Mouse (Mus musculus) liver, postnatal 0 days (tissue): ENCODE results near the gene Nup35. TPM values are rescaled to one million over a fixed set of nuclear protein-coding genes. Genes with fewer than 3 reads are reported as not detected.

Source experiments
- ATAC-seq: fragments of 200-750 bp; cut with Nextera tagmentation; 2 replicates; pipeline ENCODE4 v1.8.0; 2017; ENCODE audit warnings: mild to moderate bottlenecking, moderate library complexity
- DNase-seq: peaks from one replicate; pipeline ENCODE4 v3.0.0-alpha.2; 2016
- H3K27ac ChIP-seq: fragments of 300-500 bp; sonication (generic); 2 replicates; pipeline ENCODE4 v1.5.1; 2014; ENCODE audit warnings: antibody characterized with exemption, moderate library complexity, mild to moderate bottlenecking, low read depth
- H3K27me3 ChIP-seq: fragments of 300-500 bp; sonication (generic); 2 replicates; pipeline ENCODE4 v1.6.1; 2014; ENCODE audit warnings: low read length, control low read depth, mixed read lengths; ENCODE audit not compliant: insufficient read depth
- H3K36me3 ChIP-seq: fragments of 300-500 bp; sonication (generic); replicated peaks from 2 replicates; pipeline ENCODE4 v1.6.1; 2014; ENCODE audit warnings: mild to moderate bottlenecking, control low read depth, low read length, moderate library complexity, mixed read lengths; ENCODE audit not compliant: insufficient read depth
- H3K4me1 ChIP-seq: fragments of 300-500 bp; sonication (generic); 2 replicates; pipeline ENCODE4 v1.6.1; 2014; ENCODE audit warnings: antibody characterized with exemption, mild to moderate bottlenecking, control low read depth; ENCODE audit not compliant: insufficient read depth
- H3K4me2 ChIP-seq: fragments of 300-500 bp; sonication (generic); 2 replicates; pipeline ENCODE4 v1.6.1; 2014; ENCODE audit warnings: low read depth, mild to moderate bottlenecking, low read length, moderate library complexity, mixed read lengths
- H3K4me3 ChIP-seq: fragments of 300-500 bp; sonication (generic); 2 replicates; pipeline ENCODE4 v1.5.1; 2014; ENCODE audit warnings: low read depth, low read length
- H3K9ac ChIP-seq: fragments of 300-500 bp; sonication (generic); replicated peaks from 2 replicates; pipeline ENCODE4 v1.6.1; 2014; ENCODE audit warnings: mild to moderate bottlenecking, moderate library complexity
- H3K9me3 ChIP-seq: fragments of 300-500 bp; sonication (generic); 2 replicates; pipeline ENCODE4 v1.6.1; 2016; ENCODE audit warnings: mild to moderate bottlenecking, control low read depth, low read length, mixed read lengths
- CTCF ChIP-seq: sonication (generic); IDR thresholded peaks from 2 replicates; pipeline ENCODE4 v1.5.1; 2016; ENCODE audit warnings: antibody characterized with exemption, low read depth
- EP300 ChIP-seq: IDR thresholded peaks from 2 replicates; pipeline ENCODE4 v1.6.1; 2016; ENCODE audit warnings: antibody characterized with exemption, low read depth, mild to moderate bottlenecking
- WGBS: fragments of 180-500 bp; shearing (Covaris S2); extraction: QIAGEN DNeasy Blood & Tissue Kit; methylation state at CpG from one replicate; pipeline ENCODE4 v1.1.7; 2014; ENCODE audit not compliant: insufficient replicate concordance; 5-methylcytosine and 5-hydroxymethylcytosine counted together
- polyA plus RNA-seq: library from polyadenylated mRNA; unstranded; fragments of >200 nt; fragmentation: Nextera tagmentation; extraction: Ambion mirVana; gene quantifications from 2 replicates; pipeline ENCODE4 v1.2.1, GENCODE M21; 2015

Gene Nup35
- polyA plus RNA-seq, 1 experiment from 2014 or later = 11.7 TPM

DNA sequence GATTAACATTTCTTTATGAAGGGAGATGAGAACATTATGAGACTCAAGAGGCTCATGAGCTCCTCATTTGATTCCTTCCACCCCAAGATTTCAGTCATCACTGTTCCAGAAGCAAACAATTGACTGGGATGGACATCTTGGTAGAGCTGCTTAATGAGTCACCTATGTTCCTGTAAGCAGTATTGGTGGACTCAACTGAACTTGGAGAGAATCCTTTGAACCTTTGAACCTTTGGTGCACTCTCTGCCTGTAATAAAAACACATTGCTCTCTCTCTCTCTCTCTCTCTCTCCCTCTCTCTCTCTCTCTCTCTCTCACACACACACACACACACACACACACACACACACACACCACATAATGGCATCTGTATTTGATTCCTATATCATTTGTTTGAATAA, 16.4 kb upstream of the Nup35 start:
- TF ChIP-seq CTCF (no peak), EP300 (no peak)
- Histone ChIP-seq H3K4me3 (no peak overlapping the region), H3K36me3 (no peaks in the 10 kb centered on the region), H3K9me3 (no peaks in the 10 kb centered on the region), H3K4me2 (no peak overlapping the region), H3K27ac (no peak overlapping the region), H3K9ac (no peak overlapping the region), H3K4me1 (no peaks in the 10 kb centered on the region), H3K27me3 (no peaks in the 10 kb centered on the region)
- DNase-seq (no peak), ATAC-seq (no peak)

DNA sequence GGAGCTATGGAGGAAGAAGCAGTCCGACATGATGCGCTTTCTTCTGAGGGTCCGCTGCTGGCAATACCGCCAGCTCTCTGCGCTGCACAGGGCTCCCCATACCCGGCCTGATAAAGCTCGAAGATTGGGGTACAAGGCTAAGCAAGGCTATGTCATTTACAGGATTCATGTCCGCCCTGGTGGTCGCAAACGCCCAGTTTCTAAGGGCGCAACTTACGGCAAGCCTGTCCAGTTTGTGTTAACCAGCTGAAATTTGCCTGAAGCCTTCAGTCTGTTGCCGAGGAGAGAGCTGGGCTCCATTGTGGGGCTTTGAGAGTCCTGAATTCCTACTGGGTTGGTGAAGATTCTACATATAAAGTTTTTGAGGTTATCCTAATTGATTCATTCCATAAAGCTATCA, 14.3 kb upstream of the Nup35 start:
- no peak for TF ChIP-seq EP300
- no peak for TF ChIP-seq CTCF
- no peak for DNase-seq
- no peak overlapping the region for H3K4me2 ChIP-seq
- no peaks in the 10 kb centered on the region for H3K4me1 ChIP-seq
- H3K9ac ChIP-seq = no peak overlapping the region
- no peak overlapping the region for H3K27ac ChIP-seq
- no peaks in the 10 kb centered on the region for H3K27me3 ChIP-seq
- H3K36me3 ChIP-seq = no peaks in the 10 kb centered on the region
- WGBS = 93% methylated on average over 13 of the region's 13 CpGs
- ATAC-seq = no peak
- no peak overlapping the region for H3K4me3 ChIP-seq
- H3K9me3 ChIP-seq = no peaks in the 10 kb centered on the region

DNA sequence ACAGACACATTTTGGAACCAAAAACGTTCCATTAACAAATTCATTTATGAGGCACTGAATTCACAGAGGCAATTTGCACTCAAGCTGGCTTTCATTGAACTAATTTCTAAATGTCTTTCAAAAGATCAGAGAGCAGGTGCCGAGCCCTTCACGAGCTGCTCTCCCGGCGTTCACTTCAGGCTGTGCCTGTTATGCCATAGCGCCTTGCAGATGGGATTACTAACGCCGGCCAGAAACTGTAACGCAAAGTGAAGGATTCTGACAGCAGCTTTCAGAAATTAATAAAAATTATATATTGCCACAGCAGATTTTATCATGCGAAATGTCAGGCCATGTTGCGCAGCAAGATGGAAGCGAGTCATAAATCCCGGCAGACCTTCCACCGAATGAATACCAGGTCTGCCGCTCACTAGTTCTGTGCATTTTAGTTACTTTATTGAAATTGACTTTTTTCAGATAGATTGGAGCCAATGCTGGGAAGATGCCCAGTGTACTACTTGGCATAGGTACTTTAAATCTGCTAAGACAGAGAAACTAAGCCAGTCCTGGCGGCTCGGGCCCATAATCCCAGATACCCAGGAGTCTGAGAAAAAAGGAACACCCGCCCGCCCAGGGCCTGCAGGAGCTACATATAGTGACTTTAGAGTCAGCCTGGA, 13.1 kb upstream of the Nup35 start:
- no peak overlapping the region for H3K27ac ChIP-seq

DNA sequence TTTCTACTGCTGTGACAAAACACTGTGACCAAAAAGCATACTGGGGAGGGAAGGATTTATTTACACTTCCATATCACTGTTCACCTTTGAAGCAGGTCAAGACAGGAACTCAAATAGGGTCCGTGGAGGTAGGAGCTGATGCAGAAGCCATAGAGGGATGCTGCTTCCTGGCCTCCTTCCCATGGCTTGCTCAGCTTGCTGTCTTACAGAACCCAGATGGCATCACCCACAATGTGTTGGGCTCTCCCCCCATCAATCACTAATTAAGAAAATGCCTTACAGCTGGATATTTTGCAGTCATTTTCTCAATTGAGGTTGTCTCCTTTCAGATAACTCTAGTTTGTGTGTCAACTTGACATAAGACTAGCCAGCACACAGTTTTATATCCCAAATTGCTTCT, 4.8 kb upstream of the Nup35 start:
- Histone ChIP-seq H3K27me3 (no peaks in the 10 kb centered on the region), H3K36me3 (no peaks in the 10 kb centered on the region), H3K9me3 (no peaks in the 10 kb centered on the region), H3K4me1 (no peaks in the 10 kb centered on the region; the same call in 1 of the 2 replicates), H3K27ac (no peak overlapping the region), H3K4me3 (no peak overlapping the region), H3K9ac (no peak overlapping the region), H3K4me2 (no peak overlapping the region)
- DNase-seq (no peak), ATAC-seq (no peak)
- TF ChIP-seq EP300 = no peak
- TF ChIP-seq CTCF = no peak
- 56% methylated on average over 1 of the region's 1 CpGs for WGBS

More for the DNA sequence above, 13.1 kb upstream of the Nup35 start:
- no peak overlapping the region for H3K4me2 ChIP-seq
- no peaks in the 10 kb centered on the region for H3K36me3 ChIP-seq
- no peak for ATAC-seq
- no peak overlapping the region for H3K9ac ChIP-seq
- TF ChIP-seq CTCF (no peak), EP300 (no peak)
- H3K4me1 ChIP-seq = no peaks in the 10 kb centered on the region
- H3K27me3 ChIP-seq = no peaks in the 10 kb centered on the region
- no peak overlapping the region for H3K4me3 ChIP-seq
- no peaks in the 10 kb centered on the region for H3K9me3 ChIP-seq
- 87% methylated on average over 19 of the region's 19 CpGs for WGBS
- no peak for DNase-seq

DNA sequence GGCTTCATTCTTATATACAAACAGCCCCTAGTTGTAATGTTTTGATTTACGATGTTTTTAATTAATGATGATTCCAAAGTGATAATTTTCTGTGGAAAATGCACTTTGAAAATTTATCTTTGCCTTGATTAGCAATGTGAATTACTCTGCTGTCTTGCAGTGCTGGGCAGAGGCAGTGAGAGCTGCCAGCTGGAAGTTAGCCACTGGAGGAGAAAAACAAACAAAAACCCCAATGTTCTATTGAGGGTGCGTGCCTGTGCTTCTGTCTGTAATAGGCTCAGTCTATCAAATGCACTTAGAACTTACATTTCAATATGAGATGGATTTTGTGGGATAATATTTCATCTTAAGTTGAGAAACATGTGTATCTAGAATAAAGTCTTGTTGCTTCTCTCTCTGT, 4.2 kb upstream of the Nup35 start:
- TF ChIP-seq CTCF = no peak
- TF ChIP-seq EP300 = no peak
- H3K4me2 ChIP-seq = no peak overlapping the region
- no peak overlapping the region for H3K4me3 ChIP-seq
- H3K27me3 ChIP-seq = no peaks in the 10 kb centered on the region
- H3K9me3 ChIP-seq = no peaks in the 10 kb centered on the region
- H3K9ac ChIP-seq = no peak overlapping the region
- peaks cover 1% of the 10 kb centered on the region; the same call in 1 of the 2 replicates for H3K4me1 ChIP-seq
- H3K36me3 ChIP-seq = no peaks in the 10 kb centered on the region
- WGBS = 68% methylated on average over 2 of the region's 2 CpGs
- ATAC-seq (no peak), DNase-seq (no peak)
- no peak overlapping the region for H3K27ac ChIP-seq

DNA sequence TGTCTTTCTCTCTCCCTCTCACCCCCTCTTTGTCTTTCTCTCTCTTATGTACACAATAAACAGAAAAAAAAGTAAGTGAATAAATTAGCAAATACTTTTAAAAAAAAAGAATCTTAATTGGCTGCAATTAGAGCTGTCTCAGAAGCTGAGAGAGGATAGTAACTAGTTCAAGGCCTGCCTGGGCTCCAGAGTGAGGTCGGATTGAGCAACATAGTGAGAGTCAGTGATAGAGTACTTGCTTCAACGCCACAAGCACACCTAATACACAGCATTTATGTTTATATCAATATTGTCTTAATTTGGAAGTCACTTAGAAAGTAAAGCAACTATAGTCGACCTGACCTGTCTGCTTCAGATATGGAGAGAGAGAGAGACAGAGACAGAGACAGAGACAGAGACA, 2.0 kb downstream of the Nup35 start:
- Histone ChIP-seq H3K9ac (no peak overlapping the region), H3K36me3 (no peaks in the 10 kb centered on the region; the same call in 1 of the 2 replicates), H3K9me3 (no peaks in the 10 kb centered on the region), H3K27me3 (no peaks in the 10 kb centered on the region), H3K4me2 (no peak overlapping the region), H3K4me1 (peaks cover 3% of the 10 kb centered on the region; the same call in 1 of the 2 replicates), H3K4me3 (no peak overlapping the region), H3K27ac (no peak overlapping the region)
- DNase-seq (no peak), ATAC-seq (no peak)
- 79% methylated on average over 3 of the region's 3 CpGs for WGBS
- TF ChIP-seq CTCF (no peak), EP300 (no peak)

DNA sequence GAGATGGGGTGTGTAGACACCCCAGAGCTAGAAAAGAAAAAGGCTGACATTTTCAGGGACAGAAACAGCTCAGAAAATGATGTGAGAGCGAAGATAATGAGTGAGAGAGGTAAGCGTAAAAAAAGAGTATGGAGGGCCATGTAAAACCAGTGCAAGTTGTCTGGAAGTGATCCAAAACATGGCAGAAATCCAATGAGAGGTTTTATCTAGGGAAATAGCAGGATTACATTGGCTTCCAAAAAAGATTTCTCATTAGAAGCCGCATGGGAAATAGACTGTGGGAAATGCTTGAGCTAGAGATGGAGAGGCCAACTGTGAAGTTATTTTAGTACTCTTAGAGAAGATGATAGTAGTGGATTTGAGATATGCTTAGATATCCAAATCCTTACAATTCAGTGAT, 4.9 kb downstream of the Nup35 start:
- H3K36me3 ChIP-seq = peaks cover 4% of the 10 kb centered on the region
- TF ChIP-seq CTCF (no peak), EP300 (no peak)
- no peaks in the 10 kb centered on the region for H3K27me3 ChIP-seq
- H3K4me2 ChIP-seq = no peak overlapping the region
- DNase-seq (no peak), ATAC-seq (no peak)
- H3K4me3 ChIP-seq = no peak overlapping the region
- no peak overlapping the region for H3K27ac ChIP-seq
- 90% methylated on average over 3 of the region's 3 CpGs for WGBS
- H3K9ac ChIP-seq = no peak overlapping the region
- no peaks in the 10 kb centered on the region for H3K9me3 ChIP-seq
- peaks cover 3% of the 10 kb centered on the region; the same call in 1 of the 2 replicates for H3K4me1 ChIP-seq
